Comparison of ENCODE assay signal across 8 mouse cellular contexts in genomic region chr13:73603522-73604155, GRCm38 (mm10). TPM values are rescaled to one million over a fixed set of nuclear protein-coding genes. Genes with fewer than 3 reads are reported as not detected.
DNase-seq lines count a peak whose midpoint lies in the region; ATAC-seq lines count a peak whose summit lies in the region.

TSS of gene Clptm1l (plus strand) at chr13:73604006.

- H3K4me2 ChIP-seq in hindbrain, embryonic 11.5 days (replicated peaks; ENCODE audit: low read depth, low read length), result peak within 1 kb of the TSS; percentile 86

- peaks cover 3% of the 10 kb centered on the region; the same call in 1 of the 2 replicates for H3K36me3 ChIP-seq in hindbrain, embryonic 11.5 days (ENCODE audit: control insufficient read depth, insufficient read depth, low read length)

- H3K4me3 ChIP-seq in hindbrain, embryonic 11.5 days (ENCODE audit: low read depth, low read length), result peak within 1 kb of the TSS; percentile 85

- peak; percentile 97 for DNase-seq in Muller cell, postnatal 12 days (ENCODE audit: inconsistent ontology term)
- DNase-seq in cerebellum, adult 9-11 months, result peak; percentile 98
- DNase-seq in frontal cortex, adult 2 months (ENCODE audit: extremely low spot score in 1 of 2, low spot score in 1 of 2), result peak; percentile 93 to 99
- peak; percentile 98 for DNase-seq in hindbrain, embryonic 11.5 days (ENCODE audit: low spot score)
- peak; percentile 97 to 98 for DNase-seq in layer of hippocampus, postnatal 10 days (ENCODE audit: low spot score in 2 of 2)
- peak; percentile 97 for DNase-seq in lung, postnatal 10 days
- DNase-seq in ovary, postnatal 36 days (ENCODE audit: low spot score), result peak; percentile 97
- DNase-seq in thymus, postnatal 25 days, result peak; percentile 95

- peak; percentile 96 for ATAC-seq in hindbrain, embryonic 11.5 days (ENCODE audit: low FRiP score)

- H3K9ac ChIP-seq in hindbrain, embryonic 11.5 days (ENCODE audit: low read depth, low read length), result peak within 1 kb of the TSS; percentile 83

- no peaks in the 10 kb centered on the region for H3K9me3 ChIP-seq in hindbrain, embryonic 11.5 days (ENCODE audit: control insufficient read depth, low read length)

- H3K27ac ChIP-seq in hindbrain, embryonic 11.5 days (ENCODE audit: low read depth, low read length), result peak within 1 kb of the TSS; percentile 58

- under 1% methylated on average over 53 of the region's 53 CpGs for WGBS in hindbrain, embryonic 11.5 days

- H3K27me3 ChIP-seq in hindbrain, embryonic 11.5 days (ENCODE audit: control insufficient read depth, insufficient read depth, low read length), result no peaks in the 10 kb centered on the region

- H3K4me1 ChIP-seq in hindbrain, embryonic 11.5 days (replicated peaks; ENCODE audit: control insufficient read depth, insufficient read depth, low read length), result 0 out of 2 replicates have a peak, but pooled peaks cover 3% of the 10 kb centered on the region

RNA-seq across cellular contexts. Expression of gene Clptm1l, which starts in this region (rescaled TPM):
- polyA plus RNA-seq in frontal cortex, adult 2 months (2012; rRNA removed), result 128 and 135 TPM in 2 replicates
- 111 and 112 TPM in 2 replicates for polyA plus RNA-seq in hindbrain, embryonic 11.5 days (2014; fragmentation: Nextera tagmentation; extraction: Ambion mirVana)
- 100 to 1,000 TPM; 111 to 127 TPM for total RNA-seq in layer of hippocampus, postnatal 10 days (2021)

Comparison
In these comparisons a context has a peak if more than half of its experiments do, and no peak if none do; other contexts are left out.
1. Peak in every context shown above with its lines: DNase-seq, ATAC-seq, H3K4me3 ChIP-seq and H3K27ac ChIP-seq.